Mouse (Mus musculus): ENCODE measurements around the gene Pde10a. TPM values are rescaled to one million over a fixed set of nuclear protein-coding genes. Genes with fewer than 3 reads are reported as not detected.

The Pde10a gene
- polyA plus RNA-seq, 1 experiment from 2014 or later, result 1.4 TPM

- no peaks in the 10 kb centered on the region for H3K27me3 ChIP-seq (ENCODE audit: control insufficient read depth, insufficient read depth, low read length)
Observed at GRCm38 (mm10) chr17:8836292-8836691, 311.1 kb downstream of the Pde10a start.

GRCm38 (mm10) chr17:8838252-8838651 lies 313.1 kb downstream of the Pde10a start:
- no peak overlapping the region for H3K4me3 ChIP-seq (ENCODE audit: low read depth, low read length)
- 50% methylated on average over 8 of the region's 8 CpGs for WGBS
- no peak overlapping the region for H3K4me2 ChIP-seq (replicated peaks; ENCODE audit: low read depth, low read length)
- no peak for ATAC-seq (ENCODE audit: insufficient number of reproducible peaks, insufficient read depth, low FRiP score, low read depth)
- H3K36me3 ChIP-seq (ENCODE audit: control insufficient read depth, insufficient read depth, low read length), result no peaks in the 10 kb centered on the region
- H3K27me3 ChIP-seq (ENCODE audit: control insufficient read depth, insufficient read depth, low read length), result no peaks in the 10 kb centered on the region
- peaks cover 5% of the 10 kb centered on the region; the same call in 1 of the 2 replicates for H3K4me1 ChIP-seq (ENCODE audit: control insufficient read depth, insufficient read depth, low read length)
- H3K9ac ChIP-seq (replicated peaks; ENCODE audit: low read depth, low read length), result no peak overlapping the region
- no peaks in the 10 kb centered on the region for H3K9me3 ChIP-seq (ENCODE audit: control insufficient read depth, low read depth, low read length)
- no peak overlapping the region for H3K27ac ChIP-seq (ENCODE audit: low read length)

More at GRCm38 (mm10) chr17:8836292-8836691, 311.1 kb downstream of the Pde10a start:
- ATAC-seq (ENCODE audit: insufficient number of reproducible peaks, insufficient read depth, low FRiP score, low read depth), result no peak
- Histone ChIP-seq H3K27ac (ENCODE audit: low read length) (no peak overlapping the region), H3K9me3 (ENCODE audit: control insufficient read depth, low read depth, low read length) (no peaks in the 10 kb centered on the region), H3K4me3 (ENCODE audit: low read depth, low read length) (no peak overlapping the region), H3K4me2 (replicated peaks; ENCODE audit: low read depth, low read length) (no peak overlapping the region), H3K4me1 (ENCODE audit: control insufficient read depth, insufficient read depth, low read length) (no peaks in the 10 kb centered on the region), H3K9ac (replicated peaks; ENCODE audit: low read depth, low read length) (no peak overlapping the region), H3K36me3 (ENCODE audit: control insufficient read depth, insufficient read depth, low read length) (no peaks in the 10 kb centered on the region)
- 85% methylated on average over 5 of the region's 5 CpGs for whole genome bisulfite sequencing

- Histone ChIP-seq H3K9ac (replicated peaks; ENCODE audit: low read depth, low read length) (no peak overlapping the region), H3K27me3 (ENCODE audit: control insufficient read depth, insufficient read depth, low read length) (no peaks in the 10 kb centered on the region), H3K4me2 (replicated peaks; ENCODE audit: low read depth, low read length) (no peak overlapping the region), H3K4me3 (ENCODE audit: low read depth, low read length) (no peak overlapping the region), H3K9me3 (ENCODE audit: control insufficient read depth, low read depth, low read length) (no peaks in the 10 kb centered on the region), H3K36me3 (ENCODE audit: control insufficient read depth, insufficient read depth, low read length) (no peaks in the 10 kb centered on the region), H3K27ac (ENCODE audit: low read length) (no peak overlapping the region), H3K4me1 (ENCODE audit: control insufficient read depth, insufficient read depth, low read length) (peaks cover 5% of the 10 kb centered on the region; the same call in 1 of the 2 replicates)
- no peak for ATAC-seq (ENCODE audit: insufficient number of reproducible peaks, insufficient read depth, low FRiP score, low read depth)
- WGBS, result 69% methylated on average over 10 of the region's 10 CpGs
Observed at GRCm38 (mm10) chr17:8839237-8840011, 314.3 kb downstream of the Pde10a start.

- H3K36me3 ChIP-seq (ENCODE audit: control insufficient read depth, insufficient read depth, low read length), result no peaks in the 10 kb centered on the region
- 84% methylated on average over 8 of the region's 8 CpGs for WGBS
- H3K4me3 ChIP-seq (ENCODE audit: low read depth, low read length), result no peak overlapping the region
- H3K27me3 ChIP-seq (ENCODE audit: control insufficient read depth, insufficient read depth, low read length), result no peaks in the 10 kb centered on the region
- H3K9me3 ChIP-seq (ENCODE audit: control insufficient read depth, low read depth, low read length), result no peaks in the 10 kb centered on the region
- ATAC-seq (ENCODE audit: insufficient number of reproducible peaks, insufficient read depth, low FRiP score, low read depth), result no peak
- peaks cover 5% of the 10 kb centered on the region; the same call in 1 of the 2 replicates for H3K4me1 ChIP-seq (ENCODE audit: control insufficient read depth, insufficient read depth, low read length)
- H3K27ac ChIP-seq (ENCODE audit: low read length), result no peak overlapping the region
- H3K9ac ChIP-seq (replicated peaks; ENCODE audit: low read depth, low read length), result no peak overlapping the region
- H3K4me2 ChIP-seq (replicated peaks; ENCODE audit: low read depth, low read length), result no peak overlapping the region
Observed at GRCm38 (mm10) chr17:8841094-8841493, 315.9 kb downstream of the Pde10a start.

GRCm38 (mm10) chr17:8841897-8842540 lies 316.8 kb downstream of the Pde10a start:
- WGBS, result 78% methylated on average over 8 of the region's 8 CpGs
- ATAC-seq (ENCODE audit: insufficient number of reproducible peaks, insufficient read depth, low FRiP score, low read depth), result no peak
- no peak overlapping the region for H3K4me3 ChIP-seq (ENCODE audit: low read depth, low read length)
- H3K27ac ChIP-seq (ENCODE audit: low read length), result no peak overlapping the region
- no peak overlapping the region for H3K4me2 ChIP-seq (replicated peaks; ENCODE audit: low read depth, low read length)
- no peaks in the 10 kb centered on the region for H3K9me3 ChIP-seq (ENCODE audit: control insufficient read depth, low read depth, low read length)
- no peak overlapping the region for H3K9ac ChIP-seq (replicated peaks; ENCODE audit: low read depth, low read length)
- no peaks in the 10 kb centered on the region for H3K27me3 ChIP-seq (ENCODE audit: control insufficient read depth, insufficient read depth, low read length)
- H3K36me3 ChIP-seq (ENCODE audit: control insufficient read depth, insufficient read depth, low read length), result no peaks in the 10 kb centered on the region
- peaks cover 5% of the 10 kb centered on the region; the same call in 1 of the 2 replicates for H3K4me1 ChIP-seq (ENCODE audit: control insufficient read depth, insufficient read depth, low read length)

GRCm38 (mm10) chr17:8842662-8843061 lies 317.5 kb downstream of the Pde10a start:
- WGBS, result 51% methylated on average over 4 of the region's 4 CpGs
- Histone ChIP-seq H3K27ac (ENCODE audit: low read length) (no peak overlapping the region), H3K4me1 (ENCODE audit: control insufficient read depth, insufficient read depth, low read length) (peaks cover 5% of the 10 kb centered on the region; the same call in 1 of the 2 replicates), H3K36me3 (ENCODE audit: control insufficient read depth, insufficient read depth, low read length) (no peaks in the 10 kb centered on the region), H3K4me3 (ENCODE audit: low read depth, low read length) (no peak overlapping the region), H3K9me3 (ENCODE audit: control insufficient read depth, low read depth, low read length) (no peaks in the 10 kb centered on the region), H3K27me3 (ENCODE audit: control insufficient read depth, insufficient read depth, low read length) (no peaks in the 10 kb centered on the region), H3K4me2 (replicated peaks; ENCODE audit: low read depth, low read length) (no peak overlapping the region), H3K9ac (replicated peaks; ENCODE audit: low read depth, low read length) (no peak overlapping the region)
- ATAC-seq (ENCODE audit: insufficient number of reproducible peaks, insufficient read depth, low FRiP score, low read depth), result no peak

- Histone ChIP-seq H3K4me3 (ENCODE audit: low read depth, low read length) (no peak overlapping the region), H3K9ac (replicated peaks; ENCODE audit: low read depth, low read length) (no peak overlapping the region), H3K4me2 (replicated peaks; ENCODE audit: low read depth, low read length) (no peak overlapping the region), H3K9me3 (ENCODE audit: control insufficient read depth, low read depth, low read length) (no peaks in the 10 kb centered on the region), H3K4me1 (ENCODE audit: control insufficient read depth, insufficient read depth, low read length) (peaks cover 5% of the 10 kb centered on the region; the same call in 1 of the 2 replicates), H3K27ac (ENCODE audit: low read length) (no peak overlapping the region), H3K36me3 (ENCODE audit: control insufficient read depth, insufficient read depth, low read length) (no peaks in the 10 kb centered on the region), H3K27me3 (ENCODE audit: control insufficient read depth, insufficient read depth, low read length) (no peaks in the 10 kb centered on the region)
- 85% methylated on average over 7 of the region's 7 CpGs for WGBS
- no peak for ATAC-seq (ENCODE audit: insufficient number of reproducible peaks, insufficient read depth, low FRiP score, low read depth)
Observed at GRCm38 (mm10) chr17:8843941-8844340, 318.8 kb downstream of the Pde10a start.

GRCm38 (mm10) chr17:8846506-8846905 lies 321.3 kb downstream of the Pde10a start:
- no peak overlapping the region for H3K4me2 ChIP-seq (replicated peaks; ENCODE audit: low read depth, low read length)
- no peak overlapping the region for H3K27ac ChIP-seq (ENCODE audit: low read length)
- no peak overlapping the region for H3K9ac ChIP-seq (replicated peaks; ENCODE audit: low read depth, low read length)
- H3K36me3 ChIP-seq (ENCODE audit: control insufficient read depth, insufficient read depth, low read length), result no peaks in the 10 kb centered on the region
- 60% methylated on average over 6 of the region's 6 CpGs for WGBS
- ATAC-seq (ENCODE audit: insufficient number of reproducible peaks, insufficient read depth, low FRiP score, low read depth), result no peak
- no peaks in the 10 kb centered on the region for H3K27me3 ChIP-seq (ENCODE audit: control insufficient read depth, insufficient read depth, low read length)
- H3K4me3 ChIP-seq (ENCODE audit: low read depth, low read length), result no peak overlapping the region
- H3K9me3 ChIP-seq (ENCODE audit: control insufficient read depth, low read depth, low read length), result no peaks in the 10 kb centered on the region
- H3K4me1 ChIP-seq (ENCODE audit: control insufficient read depth, insufficient read depth, low read length), result peaks cover 5% of the 10 kb centered on the region; the same call in 1 of the 2 replicates

All from stomach, embryonic 14.5 days (tissue).